Mouse (Mus musculus) CH12.LX (cell line): ENCODE data around the gene Lep. TPM values are rescaled to one million over a fixed set of nuclear protein-coding genes. Genes with fewer than 3 reads are reported as not detected.

Experiments used
- DNase-seq: peaks from one replicate; pipeline ENCODE4 v3.0.0-alpha.2; 2013; ENCODE audit errors: extremely low read depth
- H3K27ac ChIP-seq: 2 replicates; pipeline ENCODE4 v1.5.1; 2012; ENCODE audit warnings: low read depth, mild to moderate bottlenecking, control low read depth, moderate library complexity; ENCODE audit not compliant: insufficient read depth
- H3K27me3 ChIP-seq: replicated peaks from 2 replicates; pipeline ENCODE3; 2012; ENCODE audit warnings: inconsistent platforms
- H3K36me3 ChIP-seq, 2 experiments: replicated peaks in 1 of 2; 2 replicates each; pipeline versions ENCODE3 to v1.6.1; 2012; ENCODE audit warnings: inconsistent platforms in 1 of 2, low read length in 1 of 2, mild to moderate bottlenecking in 1 of 2, mixed read lengths in 1 of 2, moderate library complexity in 1 of 2; ENCODE audit not compliant: control insufficient read depth in 1 of 2, insufficient read depth in 1 of 2
- H3K4me1 ChIP-seq, 2 experiments: 2 replicates each; pipeline ENCODE4 v1.6.1; 2012; ENCODE audit warnings: inconsistent platforms in 1 of 2, moderate library complexity in 1 of 2; ENCODE audit not compliant: insufficient read depth in 2 of 2, control insufficient read depth in 1 of 2
- H3K4me2 ChIP-seq: 2 replicates; pipeline ENCODE4 v1.6.1; 2012; ENCODE audit warnings: low read depth, mild to moderate bottlenecking, control low read depth; ENCODE audit not compliant: poor library complexity, insufficient read depth, severe bottlenecking
- H3K4me3 ChIP-seq, 3 experiments: fragments of 150-350 bp in 1 of 3; sonication (generic) in 1 of 3; replicated peaks in 1 of 3; 2 replicates each; pipeline versions ENCODE3 to v1.5.1; 2011 to 2012; ENCODE audit warnings: low read depth in 2 of 3, low read length in 2 of 3, mild to moderate bottlenecking in 2 of 3, moderate library complexity in 2 of 3, control low read depth in 1 of 3, improper control_type of control experiment in 1 of 3, inconsistent platforms in 1 of 3, mixed read lengths in 1 of 3; ENCODE audit not compliant: poor library complexity in 1 of 3
- H3K79me2 ChIP-seq: replicated peaks from 2 replicates; pipeline ENCODE4 v1.6.1; 2012; ENCODE audit warnings: mild to moderate bottlenecking, moderate library complexity; ENCODE audit not compliant: control insufficient read depth, poor library complexity, insufficient read depth, severe bottlenecking; ENCODE audit errors: extremely low read depth
- H3K9ac ChIP-seq: 2 replicates; pipeline ENCODE4 v1.6.1; 2012; ENCODE audit warnings: low read depth, mild to moderate bottlenecking, control low read depth, moderate library complexity; ENCODE audit not compliant: insufficient read depth
- H3K9me3 ChIP-seq: replicated peaks from 2 replicates; pipeline ENCODE3; 2012; ENCODE audit warnings: low read length, inconsistent platforms, mixed read lengths
- BHLHE40 ChIP-seq: IDR thresholded peaks from 2 replicates; pipeline ENCODE4 v1.6.1; 2011; ENCODE audit warnings: mild to moderate bottlenecking, low read depth, low read length, improper control_type of control experiment
- CHD1 ChIP-seq: IDR thresholded peaks from 2 replicates; pipeline ENCODE4 v1.6.1; 2012; ENCODE audit warnings: low read depth, low read length, improper control_type of control experiment, inconsistent platforms
- CTCF ChIP-seq, 2 experiments: IDR thresholded peaks in 1 of 2; conservative IDR thresholded peaks in 1 of 2; 2 replicates each; pipeline ENCODE4 v1.5.1; 2011 to 2012; ENCODE audit warnings: low read depth in 2 of 2, low read length in 2 of 2, improper control_type of control experiment in 1 of 2, inconsistent platforms in 1 of 2, mild to moderate bottlenecking in 1 of 2, moderate library complexity in 1 of 2
- E2F4 ChIP-seq: IDR thresholded peaks from 2 replicates; pipeline ENCODE4 v1.6.1; 2011; ENCODE audit warnings: low read depth, low read length, improper control_type of control experiment; ENCODE audit not compliant: insufficient replicate concordance
- ELF1 ChIP-seq: IDR thresholded peaks from 2 replicates; pipeline ENCODE4 v1.6.1; 2014; ENCODE audit warnings: low read depth, mild to moderate bottlenecking, inconsistent platforms, low read length, improper control_type of control experiment
- ETS1 ChIP-seq: conservative IDR thresholded peaks from 2 replicates; pipeline ENCODE4 v1.6.1; 2012; ENCODE audit warnings: low read depth, mild to moderate bottlenecking, inconsistent platforms, low read length, improper control_type of control experiment, moderate library complexity
- IRF4 ChIP-seq: IDR thresholded peaks from 2 replicates; pipeline ENCODE4 v1.6.1; 2014; ENCODE audit warnings: low read depth, mild to moderate bottlenecking, inconsistent platforms, low read length, improper control_type of control experiment
- JUN ChIP-seq: IDR thresholded peaks from 2 replicates; pipeline ENCODE4 v1.6.1; 2011; ENCODE audit warnings: low read depth, mild to moderate bottlenecking, low read length, improper control_type of control experiment, moderate library complexity; ENCODE audit not compliant: insufficient read depth
- KAT2A ChIP-seq: IDR thresholded peaks from 2 replicates; pipeline ENCODE4 v1.6.1; 2012; ENCODE audit warnings: low read length, improper control_type of control experiment, inconsistent platforms; ENCODE audit not compliant: insufficient replicate concordance
- MAX ChIP-seq: IDR thresholded peaks from 2 replicates; pipeline ENCODE4 v1.6.1; 2011; ENCODE audit warnings: low read length, improper control_type of control experiment
- MAZ ChIP-seq: IDR thresholded peaks from 2 replicates; pipeline ENCODE4 v1.6.1; 2012; ENCODE audit warnings: low read depth, mild to moderate bottlenecking, inconsistent platforms, low read length, improper control_type of control experiment, moderate library complexity
- NRF1 ChIP-seq: IDR thresholded peaks from 2 replicates; pipeline ENCODE4 v1.6.1; 2014; ENCODE audit warnings: low read depth, mild to moderate bottlenecking, inconsistent platforms, low read length, improper control_type of control experiment, moderate library complexity
- POLR2AphosphoS2 ChIP-seq: IDR thresholded peaks from 2 replicates; pipeline ENCODE4 v1.6.1; 2011; ENCODE audit warnings: low read depth, low read length, improper control_type of control experiment
- RAD21 ChIP-seq: IDR thresholded peaks from 2 replicates; pipeline ENCODE4 v1.6.1; 2011; ENCODE audit warnings: low read depth, mild to moderate bottlenecking, low read length, improper control_type of control experiment, moderate library complexity
- RCOR1 ChIP-seq: conservative IDR thresholded peaks from 2 replicates; pipeline ENCODE4 v1.6.1; 2012; ENCODE audit warnings: low read depth, mild to moderate bottlenecking, inconsistent platforms, low read length, improper control_type of control experiment
- SIN3A ChIP-seq: IDR thresholded peaks from 2 replicates; pipeline ENCODE4 v1.6.1; 2012; ENCODE audit warnings: low read length, improper control_type of control experiment, inconsistent platforms
- SMC3 ChIP-seq: IDR thresholded peaks from 2 replicates; pipeline ENCODE4 v1.6.1; 2011; ENCODE audit warnings: low read depth, low read length, improper control_type of control experiment
- USF2 ChIP-seq: conservative IDR thresholded peaks from 2 replicates; pipeline ENCODE4 v1.6.1; 2011; ENCODE audit warnings: low read depth, low read length, improper control_type of control experiment
- ZC3H11A ChIP-seq: IDR thresholded peaks from 2 replicates; pipeline ENCODE4 v1.6.1; 2012; ENCODE audit warnings: low read depth, mild to moderate bottlenecking, inconsistent platforms, low read length, improper control_type of control experiment
- ZKSCAN1 ChIP-seq: IDR thresholded peaks from 2 replicates; pipeline ENCODE4 v1.6.1; 2012; ENCODE audit warnings: low read depth, inconsistent platforms, low read length, improper control_type of control experiment, borderline replicate concordance
- ZMIZ1 ChIP-seq: IDR thresholded peaks from 2 replicates; pipeline ENCODE4 v1.6.1; 2012; ENCODE audit warnings: low read depth, mild to moderate bottlenecking, inconsistent platforms, low read length, improper control_type of control experiment
- ZNF384 ChIP-seq: IDR thresholded peaks from 2 replicates; pipeline ENCODE4 v1.6.1; 2012; ENCODE audit warnings: low read depth, low read length, improper control_type of control experiment, inconsistent platforms
- dilution Hi-C: fragments of 300-500 bp; cut with MboI; formaldehyde crosslinking; loops from 2 replicates; pipeline ENCODE4 v1.14.3; 2020; ENCODE audit warnings: low sequenced_read_pairs; ENCODE audit not compliant: extremely low pct_unique_long_range_greater_than_20kb, extremely low pct_ligation_motif_present
- in situ Hi-C: fragments of 300-500 bp; cut with MboI; formaldehyde crosslinking; loops from 3 replicates; pipeline ENCODE4 v1.14.3; 2019; ENCODE audit warnings: low sequenced_read_pairs, low pct_ligation_motif_present, low pct_unique_long_range_greater_than_20kb, mixed read lengths
- polyA plus RNA-seq: library from polyadenylated mRNA; unstranded; fragments of >175 nt; gene quantifications from 2 replicates; pipeline ENCODE4 v1.2.1, GENCODE M21; 2012; ENCODE audit warnings: low read depth; ENCODE audit not compliant: insufficient read length
- total RNA-seq, 2 experiments: library from RNA; depleted of rRNA; stranded (reverse); fragments of 300-350 nt in 1 of 2; fragments of >200 nt in 1 of 2; gene quantifications; 2 replicates each; pipeline ENCODE4 v1.2.3; 2012 to 2014

Gene Lep
- total and polyA plus RNA-seq, 3 experiments: not detected

DNA sequence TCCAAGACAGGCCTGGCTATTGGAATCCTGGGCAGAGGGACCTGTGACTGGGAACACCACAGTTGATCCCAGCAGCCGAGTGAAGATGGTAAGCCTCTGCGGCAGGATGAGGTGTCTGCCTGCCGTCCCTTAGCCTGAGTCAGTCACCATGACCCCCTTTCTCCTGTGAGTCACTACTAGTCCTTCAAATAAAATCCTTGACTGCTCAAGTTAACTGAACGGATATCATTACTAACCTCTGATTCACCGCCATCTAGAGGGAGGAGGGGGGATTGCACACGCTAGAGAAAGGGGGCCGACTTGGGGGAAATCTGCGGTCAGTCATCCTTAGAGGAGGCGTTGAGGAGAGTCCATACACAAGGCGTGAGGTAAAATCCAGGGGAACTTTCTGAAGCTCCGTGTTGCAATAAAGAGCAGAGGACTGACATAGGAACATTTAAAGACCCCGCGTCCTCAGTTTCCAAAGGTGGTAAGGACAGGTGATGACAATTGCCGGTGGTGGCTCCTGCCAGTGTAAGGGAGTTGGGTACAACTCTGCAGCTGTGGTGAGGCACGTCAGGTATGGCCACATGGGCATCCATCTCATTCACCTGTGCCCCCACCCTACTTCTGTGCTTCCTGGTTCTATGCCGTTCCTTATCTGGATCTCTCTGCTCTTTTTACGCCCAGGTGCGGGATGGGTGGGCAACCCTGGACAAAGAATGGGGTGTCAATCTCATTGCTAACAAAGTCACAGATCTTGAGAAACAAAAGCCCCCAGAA lies 36.6 kb upstream of the Lep start:
- H3K79me2 ChIP-seq: no peaks in the 10 kb centered on the region
- no peak overlapping the region for H3K27ac ChIP-seq
- dilution Hi-C loops (no loop called here), in situ Hi-C loops (loop anchor here (5.0 to 25.0 kb wide), 3 partner anchors 76 to 611 kb away; partner anchors contain the start of gene Arf5)
- no peaks in the 10 kb centered on the region for H3K9me3 ChIP-seq
- no peak overlapping the region for H3K4me3 ChIP-seq
- peak; percentile 71 for DNase-seq
- H3K4me1 ChIP-seq: peaks cover 2 to 12% of the 10 kb centered on the region in 2 experiments; a peak in 2 of 4 replicates
- H3K4me2 ChIP-seq: peak overlapping the region; percentile 73
- no peak for TF ChIP-seq POLR2AphosphoS2
- no peak for TF ChIP-seq KAT2A
- no peak for TF ChIP-seq CHD1
- no peak for TF ChIP-seq IRF4
- TF ChIP-seq RCOR1: no peak
- TF ChIP-seq USF2: no peak
- no peak for TF ChIP-seq ZKSCAN1
- TF ChIP-seq MAX: no peak
- peak; percentile 82 to 87 for TF ChIP-seq CTCF (conservative IDR thresholded peaks at IDR 0.05 in 1 of 2, IDR thresholded peaks at IDR 0.05 in 1 of 2; ENCODE audit: low read depth in 2 of 2, low read length in 2 of 2)
- TF ChIP-seq SIN3A: 0 out of 2 replicates have a peak, but pooled peaks have one; percentile 27
- TF ChIP-seq ZC3H11A: no peak
- no peak for TF ChIP-seq E2F4
- TF ChIP-seq JUN: no peak
- no peak for TF ChIP-seq BHLHE40
- TF ChIP-seq ZNF384: no peak
- peak; percentile 68 for TF ChIP-seq SMC3
- TF ChIP-seq ZMIZ1: no peak
- TF ChIP-seq ELF1: no peak
- TF ChIP-seq NRF1: no peak
- TF ChIP-seq MAZ: no peak
- no peak for TF ChIP-seq ETS1
- peak; percentile 66 for TF ChIP-seq RAD21
- TF ChIP-seq, all 38 proteins: peak for 4
- H3K9ac ChIP-seq: no peak overlapping the region
- no peaks in the 10 kb centered on the region for H3K36me3 ChIP-seq
- H3K27me3 ChIP-seq: peaks cover 73% of the 10 kb centered on the region
